Mouse (Mus musculus) limb, embryonic 12.5 days (tissue): ENCODE results near the gene Pla2g4f. TPM values are rescaled to one million over a fixed set of nuclear protein-coding genes. Genes with fewer than 3 reads are reported as not detected.

Source experiments
- ATAC-seq: fragments of 200-750 bp; cut with Nextera tagmentation; 2 replicates; pipeline ENCODE4 v1.8.0; 2017; ENCODE audit warnings: low read depth, moderate TSS enrichment; ENCODE audit not compliant: insufficient number of reproducible peaks, insufficient read depth, low FRiP score, low TSS enrichment
- H3K27ac ChIP-seq: fragments of 300-500 bp; sonication (generic); 2 replicates; pipeline ENCODE4 v1.5.1; 2016; ENCODE audit warnings: mild to moderate bottlenecking, moderate library complexity
- H3K27me3 ChIP-seq: fragments of 300-500 bp; sonication (generic); 2 replicates; pipeline ENCODE4 v1.6.1; 2016; ENCODE audit warnings: mild to moderate bottlenecking, moderate library complexity
- H3K36me3 ChIP-seq: fragments of 300-500 bp; sonication (generic); 2 replicates; pipeline ENCODE4 v1.6.1; 2016; ENCODE audit warnings: mild to moderate bottlenecking, moderate library complexity
- H3K4me1 ChIP-seq: fragments of 300-500 bp; sonication (generic); replicated peaks from 2 replicates; pipeline ENCODE4 v1.6.1; 2016
- H3K4me2 ChIP-seq: fragments of 300-500 bp; sonication (generic); 2 replicates; pipeline ENCODE4 v1.6.1; 2016; ENCODE audit warnings: mild to moderate bottlenecking, moderate library complexity
- H3K4me3 ChIP-seq: fragments of 300-500 bp; sonication (generic); replicated peaks from 2 replicates; pipeline ENCODE4 v1.5.1; 2016; ENCODE audit warnings: mild to moderate bottlenecking
- H3K9ac ChIP-seq: fragments of 300-500 bp; sonication (generic); replicated peaks from 2 replicates; pipeline ENCODE4 v1.6.1; 2016; ENCODE audit warnings: mild to moderate bottlenecking, moderate library complexity
- H3K9me3 ChIP-seq: fragments of 300-500 bp; sonication (generic); 2 replicates; pipeline ENCODE4 v1.6.1; 2016; ENCODE audit warnings: mild to moderate bottlenecking, moderate library complexity
- WGBS: fragments of 180-500 bp; shearing (Covaris S2); methylation state at CpG from one replicate; pipeline ENCODE4 v1.1.7; 2016; 5-methylcytosine and 5-hydroxymethylcytosine counted together
- polyA plus RNA-seq: library from polyadenylated mRNA; unstranded; fragments of >200 nt; fragmentation: Nextera tagmentation; extraction: Ambion mirVana; gene quantifications from 2 replicates; pipeline ENCODE4 v1.2.1, GENCODE M21; 2016

Pla2g4f gene
- polyA plus RNA-seq, 1 experiment from 2014 or later = 0.23 TPM

GRCm38 (mm10) chr2:120304113-120304512 is 9.9 kb downstream of the Pla2g4f start:
- 14% methylated on average over 3 of the region's 3 CpGs for WGBS
- Histone ChIP-seq H3K4me1 (no peaks in the 10 kb centered on the region), H3K36me3 (no peaks in the 10 kb centered on the region), H3K27me3 (no peaks in the 10 kb centered on the region), H3K4me3 (no peak overlapping the region), H3K27ac (no peak overlapping the region), H3K9ac (no peak overlapping the region), H3K4me2 (no peak overlapping the region), H3K9me3 (no peaks in the 10 kb centered on the region)
- no peak for ATAC-seq

GRCm38 (mm10) chr2:120301076-120301475 is 12.9 kb downstream of the Pla2g4f start:
- Histone ChIP-seq H3K36me3 (no peaks in the 10 kb centered on the region), H3K9me3 (no peaks in the 10 kb centered on the region), H3K9ac (no peak overlapping the region), H3K4me3 (no peak overlapping the region), H3K4me1 (no peaks in the 10 kb centered on the region), H3K27ac (no peak overlapping the region), H3K4me2 (no peak overlapping the region), H3K27me3 (no peaks in the 10 kb centered on the region)
- ATAC-seq = no peak
- WGBS = 88% methylated on average over 6 of the region's 6 CpGs

- 80% methylated on average over 4 of the region's 4 CpGs for WGBS
- Histone ChIP-seq H3K27ac (no peak overlapping the region), H3K36me3 (no peaks in the 10 kb centered on the region), H3K4me2 (no peak overlapping the region), H3K9me3 (no peaks in the 10 kb centered on the region), H3K4me3 (no peak overlapping the region), H3K9ac (no peak overlapping the region), H3K27me3 (no peaks in the 10 kb centered on the region), H3K4me1 (no peaks in the 10 kb centered on the region)
- ATAC-seq = peak; percentile 56; the same call in 1 of the 2 replicates
Measured at GRCm38 (mm10) chr2:120299866-120300265, 14.1 kb downstream of the Pla2g4f start.

- Histone ChIP-seq H3K27ac (no peak overlapping the region), H3K4me3 (no peak overlapping the region), H3K9me3 (no peaks in the 10 kb centered on the region), H3K36me3 (no peaks in the 10 kb centered on the region), H3K4me2 (no peak overlapping the region), H3K9ac (no peak overlapping the region), H3K4me1 (no peaks in the 10 kb centered on the region), H3K27me3 (no peaks in the 10 kb centered on the region)
- 9% methylated on average over 2 of the region's 2 CpGs for WGBS
- no peak for ATAC-seq
Measured at GRCm38 (mm10) chr2:120296160-120296559, 17.8 kb downstream of the Pla2g4f start.

GRCm38 (mm10) chr2:120291471-120292078 is 22.4 kb downstream of the Pla2g4f start:
- 87% methylated on average over 8 of the region's 9 CpGs for WGBS
- ATAC-seq = no peak
- H3K4me3 ChIP-seq = no peak overlapping the region

GRCm38 (mm10) chr2:120288995-120289394 is 25.0 kb downstream of the Pla2g4f start, which contains the start of gene Pla2g4d:
Gene Pla2g4d, minus strand, starts transcription at chr2:120289197.
- Histone ChIP-seq H3K27ac (no peak within 1 kb of the TSS), H3K4me3 (no peak within 1 kb of the TSS), H3K36me3 (no peaks in the 10 kb centered on the region), H3K4me1 (no peaks in the 10 kb centered on the region), H3K27me3 (no peaks in the 10 kb centered on the region), H3K4me2 (no peak within 1 kb of the TSS), H3K9me3 (no peaks in the 10 kb centered on the region), H3K9ac (no peak within 1 kb of the TSS)
- ATAC-seq = no peak
- 73% methylated on average over 5 of the region's 5 CpGs for WGBS

More at GRCm38 (mm10) chr2:120291471-120292078, 22.4 kb downstream of the Pla2g4f start:
- Histone ChIP-seq H3K9ac (no peak overlapping the region), H3K27ac (no peak overlapping the region), H3K27me3 (no peaks in the 10 kb centered on the region), H3K4me1 (no peaks in the 10 kb centered on the region), H3K36me3 (no peaks in the 10 kb centered on the region), H3K9me3 (no peaks in the 10 kb centered on the region), H3K4me2 (no peak overlapping the region)

- Histone ChIP-seq H3K9me3 (no peaks in the 10 kb centered on the region), H3K4me1 (no peaks in the 10 kb centered on the region), H3K4me2 (no peak overlapping the region), H3K27me3 (no peaks in the 10 kb centered on the region), H3K9ac (no peak overlapping the region), H3K27ac (no peak overlapping the region), H3K4me3 (no peak overlapping the region), H3K36me3 (no peaks in the 10 kb centered on the region)
- 74% methylated on average over 3 of the region's 3 CpGs for WGBS
- ATAC-seq = no peak
Measured at GRCm38 (mm10) chr2:120288401-120288800, 25.6 kb downstream of the Pla2g4f start.

- Histone ChIP-seq H3K36me3 (no peaks in the 10 kb centered on the region), H3K27me3 (no peaks in the 10 kb centered on the region), H3K4me2 (no peak overlapping the region), H3K9me3 (no peaks in the 10 kb centered on the region), H3K4me3 (no peak overlapping the region), H3K9ac (no peak overlapping the region), H3K27ac (no peak overlapping the region), H3K4me1 (no peaks in the 10 kb centered on the region)
- ATAC-seq = no peak
- WGBS = 88% methylated on average over 4 of the region's 4 CpGs
Measured at GRCm38 (mm10) chr2:120285639-120286038, 28.3 kb downstream of the Pla2g4f start.

GRCm38 (mm10) chr2:120284705-120285104 is 29.3 kb downstream of the Pla2g4f start:
- no peaks in the 10 kb centered on the region for H3K9me3 ChIP-seq
- no peaks in the 10 kb centered on the region for H3K36me3 ChIP-seq
- no peak overlapping the region for H3K4me2 ChIP-seq
- ATAC-seq = no peak
- H3K4me3 ChIP-seq = no peak overlapping the region
- no peaks in the 10 kb centered on the region for H3K27me3 ChIP-seq
- H3K27ac ChIP-seq = no peak overlapping the region
- H3K9ac ChIP-seq = no peak overlapping the region
- H3K4me1 ChIP-seq = no peaks in the 10 kb centered on the region

- H3K9ac ChIP-seq = no peak overlapping the region
- H3K36me3 ChIP-seq = no peaks in the 10 kb centered on the region
- no peak for ATAC-seq
- H3K27me3 ChIP-seq = no peaks in the 10 kb centered on the region
- no peak overlapping the region for H3K4me2 ChIP-seq
- WGBS = 76% methylated on average over 5 of the region's 5 CpGs
- no peaks in the 10 kb centered on the region for H3K4me1 ChIP-seq
- no peaks in the 10 kb centered on the region for H3K9me3 ChIP-seq
- H3K27ac ChIP-seq = no peak overlapping the region
- no peak overlapping the region for H3K4me3 ChIP-seq
Measured at GRCm38 (mm10) chr2:120284094-120284493, 29.9 kb downstream of the Pla2g4f start.

- Histone ChIP-seq H3K36me3 (no peaks in the 10 kb centered on the region), H3K27me3 (no peaks in the 10 kb centered on the region), H3K9ac (no peak overlapping the region), H3K27ac (no peak overlapping the region), H3K4me3 (no peak overlapping the region), H3K4me2 (no peak overlapping the region), H3K4me1 (no peaks in the 10 kb centered on the region), H3K9me3 (no peaks in the 10 kb centered on the region)
- ATAC-seq = no peak
- 49% methylated on average over 6 of the region's 6 CpGs for WGBS
Measured at GRCm38 (mm10) chr2:120283550-120283949, 30.4 kb downstream of the Pla2g4f start.

- no peak overlapping the region for H3K4me3 ChIP-seq
- no peaks in the 10 kb centered on the region for H3K4me1 ChIP-seq
- ATAC-seq = no peak
- H3K9me3 ChIP-seq = no peaks in the 10 kb centered on the region
- no peak overlapping the region for H3K27ac ChIP-seq
- 54% methylated on average over 3 of the region's 3 CpGs for whole genome bisulfite sequencing
- H3K4me2 ChIP-seq = no peak overlapping the region
- H3K27me3 ChIP-seq = no peaks in the 10 kb centered on the region
- H3K36me3 ChIP-seq = no peaks in the 10 kb centered on the region
- no peak overlapping the region for H3K9ac ChIP-seq
Measured at GRCm38 (mm10) chr2:120281221-120281620, 32.7 kb downstream of the Pla2g4f start.
